Mouse (Mus musculus) CD4-positive helper T cell, adult 2 months (primary cell): ENCODE results near the gene Soat1.
"Not testable (repeated sequence)": the region's sequence is repeated elsewhere in the genome, so short reads cannot be mapped to it uniquely, and the experiment has no call there.

ENCODE experiments used
- DNase-seq: peaks from one replicate; pipeline ENCODE4 v3.0.0-alpha.2; 2012; ENCODE audit warnings: low read depth, missing footprints, low spot score

The Soat1 gene

DNA sequence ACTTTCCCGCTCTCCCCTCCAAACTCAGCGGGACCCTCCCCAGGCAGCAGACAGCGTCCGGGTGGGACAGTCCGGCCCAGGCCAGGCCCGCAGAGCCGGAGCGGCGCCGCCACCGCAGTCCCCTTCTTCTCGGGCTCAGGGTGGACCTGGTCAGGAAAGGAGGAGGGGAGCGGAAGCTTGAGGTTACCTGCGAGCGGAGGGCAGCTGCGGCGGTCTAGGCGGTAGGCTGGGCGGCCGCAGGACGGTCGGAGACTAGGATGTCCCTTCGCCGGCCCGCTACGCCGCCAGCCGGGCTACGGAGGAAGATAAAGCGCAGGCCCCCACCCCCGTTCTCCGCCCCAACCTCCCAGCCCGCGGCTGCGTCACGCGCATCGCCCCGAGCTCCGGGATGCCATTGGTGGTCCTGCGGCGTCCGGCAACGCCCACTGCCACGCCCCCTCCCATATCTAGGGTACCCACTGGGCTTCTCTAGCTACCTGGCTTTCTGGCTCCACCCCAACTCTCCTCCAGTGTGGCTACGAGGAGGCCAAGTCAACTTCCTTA is at the start of gene Soat1:
Gene Soat1, minus strand, starts transcription at position 371 of the 543 bp plus-strand sequence.
- peak; percentile 92 for DNase-seq

GRCm38 (mm10) chr1:156523842-156524241 is 49.7 kb upstream of the Soat1 start, which contains the start of gene Gm10031:
Gm10031 (plus strand) TSS chr1:156524012.
- DNase-seq = not testable (repeated sequence)

GRCm38 (mm10) chr1:156521796-156522517 is 47.8 kb upstream of the Soat1 start:
- DNase-seq = peak; percentile 94

- no peak for DNase-seq
These were observed 46.1 kb upstream of the Soat1 start for GRCm38 (mm10) chr1:156520136-156520780.

GRCm38 (mm10) chr1:156507753-156508152 is 33.6 kb upstream of the Soat1 start:
- no peak for DNase-seq

GRCm38 (mm10) chr1:156505901-156506300 is 31.8 kb upstream of the Soat1 start:
- DNase-seq = no peak

DNA sequence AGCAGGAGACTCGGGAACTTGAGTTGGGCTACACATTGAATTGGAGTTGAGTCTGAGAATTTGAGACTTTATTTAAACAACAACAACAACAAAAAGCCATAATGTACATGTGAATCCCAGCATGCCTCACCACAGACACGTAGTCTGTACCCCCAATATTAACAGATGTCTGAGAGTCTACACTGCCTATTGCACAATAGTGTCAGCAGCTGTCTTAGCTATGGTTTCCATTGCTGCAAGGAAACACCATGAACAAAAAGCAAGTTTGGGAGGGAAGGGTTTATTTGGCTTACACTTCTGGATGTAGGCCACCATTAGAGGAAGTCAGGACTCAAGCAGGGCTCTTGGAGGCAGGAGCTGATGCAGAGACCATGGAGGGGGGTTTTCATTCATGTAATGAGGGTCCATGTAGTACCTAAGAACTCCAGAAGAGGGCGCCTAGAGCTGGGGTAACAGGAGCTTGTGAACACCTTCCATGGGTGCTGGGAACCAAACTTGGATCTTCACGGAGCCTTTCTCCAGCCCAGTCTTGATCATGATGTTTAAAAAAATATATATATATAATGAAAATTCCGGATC is 30.9 kb upstream of the Soat1 start:
- no peak for DNase-seq

GRCm38 (mm10) chr1:156496910-156497309 is 22.8 kb upstream of the Soat1 start:
- no peak for DNase-seq

DNA sequence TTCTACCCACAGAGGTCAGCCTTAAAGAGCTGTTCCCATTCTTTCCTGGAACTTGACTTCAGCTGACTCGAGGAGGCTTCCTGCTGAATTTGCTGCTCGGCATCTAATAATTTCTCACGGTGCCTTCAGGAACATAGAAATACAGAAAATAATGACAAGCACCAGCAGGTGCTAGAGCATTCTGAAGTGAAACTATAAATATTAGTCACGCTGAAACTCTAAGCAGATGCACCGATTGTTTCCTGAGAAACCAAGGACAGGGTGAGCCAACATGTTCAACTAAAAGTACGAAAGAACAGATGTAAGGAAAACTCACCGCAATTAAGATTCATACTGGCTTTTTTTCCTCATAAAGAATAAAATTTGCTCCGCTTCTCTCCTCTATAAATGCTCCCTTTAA is 20.9 kb upstream of the Soat1 start:
- DNase-seq = no peak

GRCm38 (mm10) chr1:156491226-156491796 is 17.2 kb upstream of the Soat1 start:
- DNase-seq = no peak

GRCm38 (mm10) chr1:156488031-156488430 is 13.9 kb upstream of the Soat1 start:
- DNase-seq = no peak

- DNase-seq = no peak
These were observed 13.4 kb upstream of the Soat1 start for GRCm38 (mm10) chr1:156487498-156487897.

DNA sequence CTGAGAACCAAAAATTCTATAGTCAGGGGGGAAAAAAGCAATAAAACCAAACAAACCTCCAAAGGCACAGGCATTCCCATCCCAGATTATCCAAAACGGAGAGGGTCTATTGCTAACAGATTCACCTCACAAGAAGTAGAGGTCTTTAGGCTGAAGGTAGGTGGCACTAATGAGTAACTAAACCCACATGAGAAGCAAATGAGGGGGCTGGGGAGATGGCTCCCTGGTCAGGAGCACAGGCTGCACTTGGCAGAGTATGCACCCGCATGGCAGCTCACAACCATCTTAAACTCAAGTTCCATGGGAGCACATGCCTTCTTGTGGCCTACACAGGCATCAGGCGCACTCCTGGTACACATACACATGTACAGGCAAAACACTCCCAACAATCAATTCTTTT is 7.7 kb upstream of the Soat1 start:
- no peak for DNase-seq

- DNase-seq = no peak
These were observed 2.4 kb upstream of the Soat1 start for GRCm38 (mm10) chr1:156476535-156476934.

- DNase-seq = no peak
These were observed 1.9 kb upstream of the Soat1 start for GRCm38 (mm10) chr1:156476016-156476415.

- DNase-seq = no peak
These were observed 723 bp upstream of the Soat1 start for GRCm38 (mm10) chr1:156474854-156475253.

- DNase-seq = peak; percentile 22
These were observed 1.1 kb downstream of the Soat1 start for GRCm38 (mm10) chr1:156473003-156473402.

DNA sequence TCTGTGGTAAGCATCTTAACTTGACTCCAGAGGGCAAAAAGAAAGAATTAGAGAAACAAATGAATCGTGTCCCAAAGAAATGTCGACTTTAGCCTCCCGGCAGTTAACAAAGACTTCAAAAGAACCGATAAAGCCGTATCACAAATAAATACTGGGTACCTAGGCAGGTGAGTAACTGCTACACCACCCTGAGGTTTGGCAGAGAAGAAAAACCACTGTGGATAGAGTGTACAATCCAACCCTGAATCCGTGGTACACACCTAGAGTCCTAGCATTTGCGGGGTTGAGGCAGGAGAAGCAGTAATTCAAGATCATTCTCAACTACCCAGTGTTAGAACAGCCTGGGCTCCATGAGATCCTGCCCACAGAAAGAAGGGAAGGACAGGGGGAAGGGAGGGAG is 2.2 kb downstream of the Soat1 start:
- DNase-seq = no peak

- DNase-seq = no peak
These were observed 3.1 kb downstream of the Soat1 start for GRCm38 (mm10) chr1:156471071-156471470.

DNA sequence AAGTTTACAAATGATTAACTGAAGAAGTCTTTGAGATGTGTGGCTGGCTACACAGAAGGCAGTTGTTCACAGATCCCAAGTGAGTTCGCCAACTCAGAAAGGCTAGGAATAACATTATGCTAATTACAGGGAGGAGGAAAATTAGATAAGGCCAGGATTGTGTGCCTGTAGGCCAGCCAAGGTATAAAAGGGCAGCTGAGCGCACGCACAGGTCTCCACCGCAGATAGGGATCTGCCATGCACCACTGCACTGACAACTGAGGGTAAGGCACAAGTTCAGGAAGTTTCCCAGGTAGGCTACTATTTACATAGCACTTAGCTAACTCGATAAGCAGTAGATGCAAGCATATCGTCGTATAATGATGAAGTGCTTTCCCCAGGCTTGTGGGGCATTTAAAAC is 3.6 kb downstream of the Soat1 start:
- peak; percentile 41 for DNase-seq

DNA sequence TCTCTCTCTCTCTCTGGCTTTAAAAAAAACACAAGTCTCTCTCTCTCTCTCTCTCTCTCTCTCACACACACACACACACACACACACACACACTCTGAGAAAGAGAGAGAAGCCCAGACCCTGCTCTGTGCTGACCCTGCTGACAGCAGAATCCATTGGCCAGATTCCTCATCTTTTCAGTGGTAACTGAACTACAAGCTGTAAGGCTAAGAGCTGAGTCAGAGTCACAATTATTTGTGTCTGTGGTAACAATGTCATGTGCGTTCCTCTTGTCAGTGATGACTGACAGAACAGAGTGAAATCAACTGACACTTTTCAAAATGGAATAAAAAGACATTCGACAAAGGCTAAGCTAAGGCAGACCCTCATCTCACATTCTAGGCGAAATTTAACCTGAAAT is 5.6 kb downstream of the Soat1 start:
- DNase-seq = no peak

DNA sequence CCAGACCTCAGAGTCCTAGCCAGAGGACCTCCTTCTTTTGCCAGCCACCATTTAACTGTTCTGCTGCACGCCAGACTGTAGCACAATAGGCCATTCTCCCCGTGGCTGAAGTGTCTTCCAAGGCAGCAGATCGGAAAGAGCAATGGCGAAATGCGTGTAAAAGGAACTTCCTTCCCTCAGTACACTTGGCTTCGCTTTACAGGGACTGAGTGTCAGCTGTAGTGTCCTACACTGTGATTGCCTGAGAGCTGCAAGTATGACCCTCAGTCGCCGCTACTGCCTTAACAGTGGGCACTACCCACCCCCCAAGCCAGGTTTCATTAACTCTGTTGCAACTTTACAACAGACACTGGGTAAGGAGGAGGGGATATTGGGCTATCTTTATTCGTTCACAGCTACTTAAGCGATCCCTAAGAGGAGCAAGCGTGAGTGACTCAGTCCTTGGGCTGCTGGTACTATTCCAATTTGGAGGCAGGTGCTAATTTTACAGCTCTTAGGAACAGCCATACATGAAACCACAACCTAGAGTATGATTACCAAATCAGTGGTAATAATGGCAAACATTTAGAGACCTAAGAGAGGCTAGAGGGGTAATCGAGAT is 6.4 kb downstream of the Soat1 start:
- no peak for DNase-seq
